Mouse (Mus musculus) lung, embryonic 14.5 days (tissue): ENCODE measurements around the gene Sh3bp2. TPM values are rescaled to one million over a fixed set of nuclear protein-coding genes. Genes with fewer than 3 reads are reported as not detected.

Experiments used
- ATAC-seq: fragments of 200-750 bp; cut with Nextera tagmentation; 2 replicates; pipeline ENCODE4 v1.8.0; 2017; ENCODE audit warnings: mild to moderate bottlenecking, moderate TSS enrichment, moderate library complexity; ENCODE audit not compliant: insufficient read depth
- DNase-seq: peaks from one replicate; pipeline ENCODE4 v3.0.0-alpha.2; 2015
- H3K27ac ChIP-seq: fragments of 300-500 bp; sonication (generic); 2 replicates; pipeline ENCODE4 v1.5.1; 2014; ENCODE audit warnings: low read depth, mild to moderate bottlenecking, moderate library complexity
- H3K27me3 ChIP-seq: fragments of 300-500 bp; sonication (generic); 2 replicates; pipeline ENCODE4 v1.6.1; 2014; ENCODE audit warnings: low read length, control low read depth; ENCODE audit not compliant: insufficient read depth
- H3K36me3 ChIP-seq: fragments of 300-500 bp; sonication (generic); 2 replicates; pipeline ENCODE4 v1.6.1; 2014; ENCODE audit warnings: control low read depth; ENCODE audit not compliant: insufficient read depth
- H3K4me1 ChIP-seq: fragments of 300-500 bp; sonication (generic); 2 replicates; pipeline ENCODE4 v1.6.1; 2014; ENCODE audit warnings: antibody characterized with exemption, control low read depth; ENCODE audit not compliant: insufficient read depth
- H3K4me2 ChIP-seq: fragments of 300-500 bp; sonication (generic); 2 replicates; pipeline ENCODE4 v1.6.1; 2014; ENCODE audit warnings: mild to moderate bottlenecking
- H3K4me3 ChIP-seq: fragments of 300-500 bp; sonication (generic); 2 replicates; pipeline ENCODE4 v1.5.1; 2014; ENCODE audit warnings: low read depth, low read length
- H3K9ac ChIP-seq: fragments of 300-500 bp; sonication (generic); 2 replicates; pipeline ENCODE4 v1.6.1; 2014
- H3K9me3 ChIP-seq: fragments of 300-500 bp; sonication (generic); 2 replicates; pipeline ENCODE4 v1.6.1; 2016; ENCODE audit warnings: low read depth, low read length, control low read depth
- CTCF ChIP-seq: IDR thresholded peaks from 2 replicates; pipeline ENCODE4 v1.5.1; 2016; ENCODE audit warnings: antibody characterized with exemption, low read depth
- WGBS: fragments of 180-500 bp; shearing (Covaris S2); extraction: QIAGEN DNeasy Blood & Tissue Kit; methylation state at CpG from one replicate; pipeline ENCODE4 v1.1.7; 2014; 5-methylcytosine and 5-hydroxymethylcytosine counted together
- polyA plus RNA-seq: library from polyadenylated mRNA; unstranded; fragments of >200 nt; fragmentation: Nextera tagmentation; extraction: Ambion mirVana; gene quantifications from 2 replicates; pipeline ENCODE4 v1.2.1, GENCODE M21; 2014

Sh3bp2 gene
- polyA plus RNA-seq, 1 experiment from 2014 or later, result 15.0 TPM

- Histone ChIP-seq H3K27ac (no peak overlapping the region), H3K9ac (no peak overlapping the region), H3K4me3 (no peak overlapping the region), H3K36me3 (no peaks in the 10 kb centered on the region), H3K4me1 (no peaks in the 10 kb centered on the region), H3K27me3 (no peaks in the 10 kb centered on the region), H3K4me2 (no peak overlapping the region), H3K9me3 (no peaks in the 10 kb centered on the region)
- ATAC-seq (no peak), DNase-seq (no peak)
- TF ChIP-seq CTCF, result no peak
- WGBS, result 46% methylated on average over 6 of the region's 6 CpGs
These were observed 28.9 kb upstream of the Sh3bp2 start for GRCm38 (mm10) chr5:34496745-34497144.

GRCm38 (mm10) chr5:34500886-34501285, 24.8 kb upstream of the Sh3bp2 start:
- ATAC-seq (no peak), DNase-seq (no peak)
- no peak overlapping the region for H3K4me2 ChIP-seq
- no peaks in the 10 kb centered on the region for H3K27me3 ChIP-seq
- H3K4me1 ChIP-seq, result no peaks in the 10 kb centered on the region
- TF ChIP-seq CTCF, result no peak
- 68% methylated on average over 5 of the region's 5 CpGs for WGBS
- no peaks in the 10 kb centered on the region for H3K9me3 ChIP-seq
- no peak overlapping the region for H3K4me3 ChIP-seq
- no peak overlapping the region for H3K27ac ChIP-seq
- H3K9ac ChIP-seq, result no peak overlapping the region
- no peaks in the 10 kb centered on the region for H3K36me3 ChIP-seq

GRCm38 (mm10) chr5:34501588-34501987, 24.1 kb upstream of the Sh3bp2 start:
- Histone ChIP-seq H3K9me3 (no peaks in the 10 kb centered on the region), H3K27ac (no peak overlapping the region), H3K27me3 (no peaks in the 10 kb centered on the region), H3K4me1 (no peaks in the 10 kb centered on the region), H3K9ac (no peak overlapping the region), H3K36me3 (no peaks in the 10 kb centered on the region), H3K4me3 (no peak overlapping the region), H3K4me2 (no peak overlapping the region)
- TF ChIP-seq CTCF, result no peak
- ATAC-seq, result no peak
- WGBS, result 67% methylated on average over 3 of the region's 3 CpGs
- no peak for DNase-seq

GRCm38 (mm10) chr5:34502411-34502810, 23.2 kb upstream of the Sh3bp2 start:
- Histone ChIP-seq H3K36me3 (no peaks in the 10 kb centered on the region), H3K27me3 (no peaks in the 10 kb centered on the region), H3K9me3 (no peaks in the 10 kb centered on the region), H3K4me3 (no peak overlapping the region), H3K27ac (no peak overlapping the region), H3K9ac (no peak overlapping the region), H3K4me2 (no peak overlapping the region), H3K4me1 (no peaks in the 10 kb centered on the region)
- DNase-seq (no peak), ATAC-seq (no peak)
- WGBS, result 71% methylated on average over 1 of the region's 1 CpGs
- no peak for TF ChIP-seq CTCF

GRCm38 (mm10) chr5:34502821-34503220, 22.8 kb upstream of the Sh3bp2 start:
- no peak overlapping the region for H3K9ac ChIP-seq
- WGBS, result 72% methylated on average over 6 of the region's 6 CpGs
- H3K4me1 ChIP-seq, result no peaks in the 10 kb centered on the region
- DNase-seq, result no peak
- no peaks in the 10 kb centered on the region for H3K27me3 ChIP-seq
- no peak for TF ChIP-seq CTCF
- H3K36me3 ChIP-seq, result no peaks in the 10 kb centered on the region
- no peak overlapping the region for H3K4me3 ChIP-seq
- ATAC-seq, result no peak
- no peaks in the 10 kb centered on the region for H3K9me3 ChIP-seq
- H3K4me2 ChIP-seq, result no peak overlapping the region
- H3K27ac ChIP-seq, result no peak overlapping the region

- no peak overlapping the region; the same call in 1 of the 2 replicates for H3K4me2 ChIP-seq
- H3K9me3 ChIP-seq, result no peaks in the 10 kb centered on the region
- no peak for TF ChIP-seq CTCF
- H3K4me3 ChIP-seq, result no peak overlapping the region; the same call in 1 of the 2 replicates
- no peak overlapping the region for H3K27ac ChIP-seq
- H3K9ac ChIP-seq, result no peak overlapping the region
- H3K36me3 ChIP-seq, result no peaks in the 10 kb centered on the region
- 87% methylated on average over 3 of the region's 3 CpGs for WGBS
- ATAC-seq (no peak), DNase-seq (no peak)
- no peaks in the 10 kb centered on the region for H3K27me3 ChIP-seq
- no peaks in the 10 kb centered on the region for H3K4me1 ChIP-seq
These were observed 13.2 kb upstream of the Sh3bp2 start for GRCm38 (mm10) chr5:34512486-34512885.

- DNase-seq (peak; percentile 98), ATAC-seq (peak; percentile 94)
- Histone ChIP-seq H3K4me3 (peak within 1 kb of the TSS; percentile 74), H3K9me3 (no peaks in the 10 kb centered on the region), H3K36me3 (no peaks in the 10 kb centered on the region), H3K4me2 (peak within 1 kb of the TSS; percentile 97), H3K27me3 (no peaks in the 10 kb centered on the region), H3K4me1 (no peaks in the 10 kb centered on the region), H3K27ac (no peak within 1 kb of the TSS), H3K9ac (peak within 1 kb of the TSS; percentile 74)
- WGBS, result under 1% methylated on average over 64 of the region's 64 CpGs
- no peak for TF ChIP-seq CTCF
These were observed 12.0 kb upstream of the Sh3bp2 start, which contains the start of gene Tnip2 for GRCm38 (mm10) chr5:34513466-34514217. TSS of gene Tnip2 (minus strand) at chr5:34513991.
